In the genomic region with DNA sequence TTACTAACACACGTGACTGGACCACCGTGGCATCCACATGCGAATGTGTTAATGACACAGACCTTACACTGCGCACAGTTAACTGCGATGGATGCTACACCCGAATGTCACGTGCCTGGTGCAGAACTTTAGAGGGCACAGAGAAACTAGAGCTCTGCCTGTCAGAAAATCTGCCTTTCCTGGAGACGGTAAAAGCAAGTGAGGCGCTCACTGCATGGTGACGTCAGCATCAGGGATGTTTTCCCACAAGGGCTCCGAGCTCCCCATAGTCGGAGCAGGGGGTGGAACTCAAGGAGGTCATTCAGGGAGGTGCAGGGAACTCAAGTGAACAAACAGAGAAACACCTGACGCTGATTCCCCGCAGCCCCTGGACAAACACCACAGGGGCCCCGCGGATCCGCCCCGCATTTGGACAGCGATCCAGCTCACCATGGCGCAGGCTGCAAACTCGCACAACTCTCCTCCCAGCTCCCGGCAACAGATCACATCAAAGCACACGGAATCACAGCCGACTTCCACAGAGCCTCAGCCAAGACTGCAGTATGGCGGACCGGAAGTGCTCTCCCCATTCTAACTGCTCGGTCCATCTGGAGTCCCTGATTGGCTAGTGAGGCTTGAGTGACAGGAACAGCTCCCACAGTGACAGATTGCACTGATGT, we compare ENCODE assay signal across 9 mouse cellular contexts. TPM values are rescaled to one million over a fixed set of nuclear protein-coding genes. Genes with fewer than 3 reads are reported as not detected.
DNase-seq lines count a peak whose midpoint lies in the region; ATAC-seq and TF ChIP-seq lines count a peak whose summit lies in the region.
"Had no signal": no experiment of that assay in that cellular context is flagged by ENCODE, and none has a peak within 500 bp of the region (broad histone marks: within the 10 kb centered on the region; RNA-seq: fewer than 3 reads in every experiment).

A gene (minus strand): TSS at position 539 of the 659 bp plus-strand sequence.

- peak within 1 kb of the TSS; percentile 80 for H3K9ac ChIP-seq in heart, embryonic 11.5 days (ENCODE audit: low read depth, low read length)
- H3K9ac ChIP-seq in kidney, embryonic 15.5 days, result peak within 1 kb of the TSS; percentile 81
- peak within 1 kb of the TSS; percentile 72 for H3K9ac ChIP-seq in limb, embryonic 15.5 days
- peak within 1 kb of the TSS; percentile 83 for H3K9ac ChIP-seq in midbrain, postnatal 0 days (replicated peaks; ENCODE audit: low read length, poor library complexity, severe bottlenecking)

- H3K9me3 ChIP-seq in heart, embryonic 11.5 days (replicated peaks; ENCODE audit: control insufficient read depth, low read length), result 0 out of 2 replicates have a peak, but pooled peaks cover 3% of the 10 kb centered on the region
- peaks cover 17% of the 10 kb centered on the region for H3K9me3 ChIP-seq in kidney, embryonic 15.5 days (replicated peaks)
- peaks cover 6% of the 10 kb centered on the region for H3K9me3 ChIP-seq in limb, embryonic 15.5 days
- H3K9me3 ChIP-seq in midbrain, postnatal 0 days (ENCODE audit: low read length), result no peaks in the 10 kb centered on the region; the same call in 1 of the 2 replicates

- TF ChIP-seq CTCF in bone marrow, adult 2 months (IDR thresholded peaks at IDR 0.05; ENCODE audit: control insufficient read depth, insufficient read depth, low read length), result no peak
- no peak for TF ChIP-seq CTCF in embryonic fibroblast, embryonic 13.5 days (IDR thresholded peaks at IDR 0.05; ENCODE audit: borderline replicate concordance, insufficient read depth, low read length)
- no peak for TF ChIP-seq CTCF in midbrain, postnatal 0 days (IDR thresholded peaks at IDR 0.05)

- no peak for TF ChIP-seq POLR2A in bone marrow, adult 2 months (IDR thresholded peaks at IDR 0.05; ENCODE audit: borderline replicate concordance, control insufficient read depth, low read depth, low read length)
- peak; percentile 75 for TF ChIP-seq POLR2A in embryonic fibroblast, embryonic 13.5 days (IDR thresholded peaks at IDR 0.05; ENCODE audit: low read depth, low read length)

- peaks cover 5% of the 10 kb centered on the region; the same call in 1 of the 2 replicates for H3K36me3 ChIP-seq in heart, embryonic 11.5 days (ENCODE audit: control insufficient read depth, insufficient read depth, low read length)
- peaks cover 22% of the 10 kb centered on the region for H3K36me3 ChIP-seq in kidney, embryonic 15.5 days
- peaks cover 12% of the 10 kb centered on the region for H3K36me3 ChIP-seq in limb, embryonic 15.5 days
- peaks cover 5% of the 10 kb centered on the region; the same call in 1 of the 2 replicates for H3K36me3 ChIP-seq in midbrain, postnatal 0 days (ENCODE audit: insufficient read depth, low read length)

- ATAC-seq in heart, embryonic 11.5 days (replicated peaks; ENCODE audit: insufficient number of reproducible peaks, low FRiP score, low TSS enrichment), result peak; percentile 96
- peak; percentile 100 for ATAC-seq in kidney, embryonic 15.5 days (replicated peaks; ENCODE audit: low FRiP score)
- peak; percentile 94 for ATAC-seq in limb, embryonic 15.5 days (ENCODE audit: insufficient number of reproducible peaks, low FRiP score, low TSS enrichment, low read depth)
- peak; percentile 100 for ATAC-seq in midbrain, postnatal 0 days (ENCODE audit: low FRiP score)

- H3K27me3 ChIP-seq in heart, embryonic 11.5 days (ENCODE audit: control insufficient read depth, insufficient read depth, low read length), result no peaks in the 10 kb centered on the region
- H3K27me3 ChIP-seq in kidney, embryonic 15.5 days, result no peaks in the 10 kb centered on the region
- no peaks in the 10 kb centered on the region for H3K27me3 ChIP-seq in limb, embryonic 15.5 days
- H3K27me3 ChIP-seq in midbrain, postnatal 0 days (ENCODE audit: insufficient read depth, low read length), result no peaks in the 10 kb centered on the region

- peak; percentile 97 for DNase-seq in 3T3-L1 (ENCODE audit: low read depth, low spot score)
- peak; percentile 95 for DNase-seq in midbrain, postnatal 0 days (ENCODE audit: low spot score)
- DNase-seq in spleen, postnatal 10 days (ENCODE audit: low spot score in 2 of 2), result peak; percentile 16 to 67

- WGBS in bone marrow, adult 2 months, result 3% methylated on average over 27 of the region's 27 CpGs
- WGBS in heart, embryonic 11.5 days (ENCODE audit: insufficient replicate concordance), result 3% methylated on average over 27 of the region's 27 CpGs
- 2% methylated on average over 27 of the region's 27 CpGs for WGBS in kidney, embryonic 15.5 days
- WGBS in limb, embryonic 15.5 days, result 3% methylated on average over 27 of the region's 27 CpGs
- 3% methylated on average over 27 of the region's 27 CpGs for WGBS in midbrain, postnatal 0 days

- H3K4me1 ChIP-seq in bone marrow, adult 2 months (ENCODE audit: control insufficient read depth, insufficient read depth, low read length), result no peaks in the 10 kb centered on the region; the same call in 1 of the 2 replicates
- no peaks in the 10 kb centered on the region for H3K4me1 ChIP-seq in embryonic fibroblast, embryonic 13.5 days (ENCODE audit: control insufficient read depth, insufficient read depth, low read length)
- H3K4me1 ChIP-seq in heart, embryonic 11.5 days (ENCODE audit: control insufficient read depth, insufficient read depth, low read length), result no peaks in the 10 kb centered on the region
- peaks cover 11% of the 10 kb centered on the region; the same call in 1 of the 2 replicates for H3K4me1 ChIP-seq in kidney, embryonic 15.5 days
- peaks cover 7% of the 10 kb centered on the region; the same call in 1 of the 2 replicates for H3K4me1 ChIP-seq in limb, embryonic 15.5 days
- H3K4me1 ChIP-seq in midbrain, postnatal 0 days (ENCODE audit: insufficient read depth, low read length), result peaks cover 8% of the 10 kb centered on the region

- no peak within 1 kb of the TSS for H3K27ac ChIP-seq in bone marrow, adult 2 months (ENCODE audit: control insufficient read depth, insufficient read depth, low read depth, low read length, poor library complexity)
- peak within 1 kb of the TSS; percentile 19; the same call in 1 of the 2 replicates for H3K27ac ChIP-seq in embryonic fibroblast, embryonic 13.5 days (ENCODE audit: insufficient read depth, low read length)
- peak within 1 kb of the TSS; percentile 74 for H3K27ac ChIP-seq in heart, embryonic 11.5 days (ENCODE audit: low read depth, low read length)
- peak within 1 kb of the TSS; percentile 91 for H3K27ac ChIP-seq in kidney, embryonic 15.5 days
- H3K27ac ChIP-seq in limb, embryonic 15.5 days, result peak within 1 kb of the TSS; percentile 86
- H3K27ac ChIP-seq in midbrain, postnatal 0 days (ENCODE audit: low read depth, low read length), result peak within 1 kb of the TSS; percentile 85

- H3K4me2 ChIP-seq in heart, embryonic 11.5 days, result peak within 1 kb of the TSS; percentile 69
- H3K4me2 ChIP-seq in kidney, embryonic 15.5 days, result peak within 1 kb of the TSS; percentile 69
- H3K4me2 ChIP-seq in limb, embryonic 15.5 days, result peak within 1 kb of the TSS; percentile 57
- peak within 1 kb of the TSS; percentile 60 for H3K4me2 ChIP-seq in midbrain, postnatal 0 days (ENCODE audit: low read depth, low read length, poor library complexity, severe bottlenecking)

- peak within 1 kb of the TSS; percentile 83 for H3K4me3 ChIP-seq in bone marrow, adult 2 months (replicated peaks; ENCODE audit: control insufficient read depth, low read depth, low read length)
- H3K4me3 ChIP-seq in embryonic fibroblast, embryonic 13.5 days (ENCODE audit: insufficient read depth, low read length), result peak within 1 kb of the TSS; percentile 67
- peak within 1 kb of the TSS; percentile 65 for H3K4me3 ChIP-seq in heart, embryonic 11.5 days (ENCODE audit: low read depth, low read length)
- peak within 1 kb of the TSS; percentile 87 for H3K4me3 ChIP-seq in kidney, embryonic 15.5 days (replicated peaks)
- H3K4me3 ChIP-seq in limb, embryonic 15.5 days, result peak within 1 kb of the TSS; percentile 83
- peak within 1 kb of the TSS; percentile 78 for H3K4me3 ChIP-seq in midbrain, postnatal 0 days (ENCODE audit: low read depth, low read length)

RNA-seq across cellular contexts. Expression of the gene that starts here (rescaled TPM):
- polyA plus RNA-seq in bone marrow, adult 2 months (2011; ENCODE audit: insufficient read depth, insufficient read length, low replicate concordance, missing spikeins), result 0.63 and 1.9 TPM in 2 replicates
- 11.0 and 14.0 TPM in 2 replicates for polyA plus RNA-seq in embryonic fibroblast, embryonic 13.5 days (2011; ENCODE audit: insufficient read length, low read depth, missing spikeins)
- polyA plus RNA-seq in heart, embryonic 11.5 days (2014; fragmentation: Nextera tagmentation; extraction: Ambion mirVana), result 9.9 and 11.5 TPM in 2 replicates
- polyA plus RNA-seq in kidney, embryonic 15.5 days (2015; fragmentation: Nextera tagmentation; extraction: Ambion mirVana), result 14.3 and 17.3 TPM in 2 replicates
- polyA plus RNA-seq in limb, embryonic 15.5 days (2015; fragmentation: Nextera tagmentation; extraction: Ambion mirVana), result 14.0 and 16.6 TPM in 2 replicates
- total RNA-seq in midbrain, postnatal 0 days (2014; rRNA removed), result 19.9 and 24.8 TPM in 2 replicates
- 32.0 and 35.6 TPM in 2 replicates for polyA plus RNA-seq in midbrain, postnatal 0 days (2015; fragmentation: Nextera tagmentation; extraction: Ambion mirVana)
- total RNA-seq: MEL had no signal

Comparison
In these comparisons a context has a peak if more than half of its experiments do, and no peak if none do; other contexts are left out.
1. DNase-seq: peak in every context shown above with its lines; median percentile 97 in 3T3-L1; 95 in midbrain, postnatal 0 days; 42 in spleen, postnatal 10 days.